Mouse (Mus musculus) macrophage (primary cell): Measurements from ENCODE around the gene Glis3. TPM values are rescaled to one million over a fixed set of nuclear protein-coding genes. Genes with fewer than 3 reads are reported as not detected.

Source experiments
- H3K27ac ChIP-seq: fragments of 350-480 bp; formaldehyde crosslinking; 2 replicates; pipeline ENCODE4 v1.9.0; 2021
- H3K36me3 ChIP-seq: fragments of 350-480 bp; formaldehyde crosslinking; 2 replicates; pipeline ENCODE4 v1.9.0; 2021; ENCODE audit errors: inconsistent target
- H3K4me3 ChIP-seq: fragments of 350-480 bp; formaldehyde crosslinking; 2 replicates; pipeline ENCODE4 v1.9.0; 2021; ENCODE audit errors: inconsistent target
- H3K79me2 ChIP-seq: fragments of 350-480 bp; formaldehyde crosslinking; 2 replicates; pipeline ENCODE4 v1.9.0; 2021; ENCODE audit errors: inconsistent target
- whole genome bisulfite sequencing: methylation state at CpG from one replicate; pipeline ENCODE4 v1.1.7; 2026; ENCODE audit warnings: inconsistent platforms; ENCODE audit not compliant: missing documents; 5-methylcytosine and 5-hydroxymethylcytosine counted together
- polyA plus RNA-seq: library from polyadenylated mRNA; stranded (reverse); fragments of 250-400 nt; gene quantifications from 3 replicates; pipeline ENCODE4 v1.2.4, GENCODE M21; 2018; ENCODE audit warnings: inconsistent platforms

Gene Glis3
- polyA plus RNA-seq, 1 experiment from 2014 or later: 2.5 TPM

DNA sequence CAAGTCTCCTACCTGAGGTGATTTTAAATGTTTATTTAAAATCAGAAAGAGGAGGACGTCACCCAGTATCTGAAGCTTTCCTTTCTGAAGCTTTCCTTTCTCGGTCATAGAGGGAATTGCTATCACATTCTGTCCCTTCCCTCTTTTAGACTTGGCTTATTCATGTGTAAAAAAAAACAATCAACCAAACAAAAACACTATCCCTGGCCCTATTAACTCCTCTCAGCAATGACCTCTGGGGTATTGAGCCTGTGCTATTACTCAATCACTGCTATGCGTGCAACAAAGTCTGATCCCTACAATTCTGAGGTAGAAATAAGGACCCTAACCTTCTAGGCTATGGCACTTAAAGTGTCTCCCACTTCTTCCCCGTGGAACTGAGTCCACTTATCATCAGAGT is 311.7 kb downstream of the Glis3 start:
- no peaks in the 10 kb centered on the region for H3K79me2 ChIP-seq
- no peak overlapping the region for H3K4me3 ChIP-seq
- 74% methylated on average over 4 of the region's 4 CpGs for WGBS
- H3K27ac ChIP-seq: no peak overlapping the region
- H3K36me3 ChIP-seq: no peaks in the 10 kb centered on the region

DNA sequence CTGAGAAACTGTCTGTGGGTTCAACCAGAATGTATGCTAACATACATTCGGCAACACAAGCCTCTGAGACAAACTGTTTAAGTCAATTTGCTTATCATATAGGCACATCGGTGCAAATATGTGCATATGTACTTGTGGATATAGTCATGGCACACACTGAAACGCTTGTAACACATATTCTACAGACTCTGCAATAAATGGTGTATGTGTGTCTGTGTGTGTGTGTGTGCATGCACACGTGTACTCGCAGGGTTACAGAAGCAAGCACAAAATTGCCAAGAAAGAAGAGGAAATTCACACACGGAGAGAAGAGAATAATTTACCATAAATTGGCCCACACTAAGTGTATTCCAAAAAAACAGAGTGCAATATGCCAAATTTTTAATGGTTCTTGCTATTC is 312.6 kb downstream of the Glis3 start:
- no peaks in the 10 kb centered on the region for H3K36me3 ChIP-seq
- H3K4me3 ChIP-seq: no peak overlapping the region
- H3K27ac ChIP-seq: no peak overlapping the region
- no peaks in the 10 kb centered on the region for H3K79me2 ChIP-seq
- WGBS: 95% methylated on average over 6 of the region's 6 CpGs

DNA sequence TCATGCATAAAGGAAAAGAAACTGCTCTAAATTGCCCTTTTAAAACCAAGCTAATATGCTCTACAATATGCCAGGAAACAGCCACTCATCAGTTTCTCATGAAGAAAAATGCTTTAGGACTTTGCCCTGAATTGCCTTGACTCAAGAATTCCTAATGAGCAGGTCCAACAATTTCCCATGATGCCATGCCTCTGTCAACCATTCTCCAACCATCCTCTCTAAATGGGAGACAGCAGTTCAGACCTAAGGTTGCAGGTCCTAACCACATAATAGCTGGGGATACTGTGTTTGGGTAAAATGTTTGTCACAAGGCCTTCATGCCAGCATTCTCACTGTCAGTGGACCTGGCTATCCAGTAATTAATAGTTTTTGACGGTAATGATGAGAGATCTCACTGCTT is 313.1 kb downstream of the Glis3 start:
- H3K27ac ChIP-seq: no peak overlapping the region

DNA sequence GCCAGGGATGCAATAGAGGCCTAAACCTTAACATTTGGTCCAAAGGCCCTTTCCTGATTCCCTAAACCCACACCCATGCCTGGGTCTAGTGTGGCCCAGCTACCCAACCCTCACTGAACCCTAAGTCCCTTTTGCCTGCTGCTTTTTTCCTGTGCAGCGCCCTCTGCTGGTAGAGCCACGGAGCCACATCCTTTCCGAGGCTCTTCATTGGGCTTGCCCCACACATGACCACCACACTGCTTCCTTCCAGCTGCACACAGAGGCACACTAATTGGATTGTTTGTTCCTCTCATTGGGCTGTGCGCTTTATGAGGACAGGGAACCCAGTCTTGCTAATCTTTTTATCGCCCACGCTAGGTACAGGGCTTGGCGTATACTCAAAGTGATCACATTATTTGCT is 314.0 kb downstream of the Glis3 start:
- Histone ChIP-seq H3K79me2 (no peaks in the 10 kb centered on the region), H3K4me3 (no peak overlapping the region), H3K36me3 (no peaks in the 10 kb centered on the region), H3K27ac (no peak overlapping the region)
- 70% methylated on average over 7 of the region's 7 CpGs for WGBS

More for the DNA sequence above, 313.1 kb downstream of the Glis3 start:
- Histone ChIP-seq H3K36me3 (no peaks in the 10 kb centered on the region), H3K4me3 (no peak overlapping the region), H3K79me2 (no peaks in the 10 kb centered on the region)
- WGBS: 100% methylated on average over 1 of the region's 1 CpGs

GRCm38 (mm10) chr19:28360884-28361283 is 319.0 kb downstream of the Glis3 start:
- 86% methylated on average over 4 of the region's 4 CpGs for WGBS
- no peaks in the 10 kb centered on the region for H3K36me3 ChIP-seq
- no peaks in the 10 kb centered on the region for H3K79me2 ChIP-seq
- no peak overlapping the region for H3K27ac ChIP-seq
- no peak overlapping the region for H3K4me3 ChIP-seq

DNA sequence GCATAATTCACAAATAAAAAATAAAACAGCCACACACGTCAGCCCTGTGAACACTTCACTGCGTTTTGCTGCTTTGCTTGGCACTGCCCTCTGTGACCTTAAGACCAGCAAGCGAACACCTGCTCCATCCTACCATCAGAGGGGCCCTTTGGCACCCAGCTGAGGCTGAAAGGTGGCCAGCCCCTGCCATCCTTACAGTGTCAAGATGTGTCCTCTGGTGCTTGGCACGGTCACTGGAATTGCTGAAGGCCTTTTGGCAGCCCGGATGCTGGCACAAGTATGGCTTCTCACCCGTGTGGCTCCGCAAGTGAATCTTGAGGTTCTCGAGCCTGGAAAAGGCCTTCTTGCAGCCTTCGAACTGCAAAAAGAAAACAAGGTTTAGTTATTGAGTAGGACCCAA is 322.3 kb downstream of the Glis3 start:
- WGBS: 90% methylated on average over 9 of the region's 9 CpGs
- Histone ChIP-seq H3K4me3 (no peak overlapping the region), H3K36me3 (no peaks in the 10 kb centered on the region), H3K27ac (no peak overlapping the region), H3K79me2 (no peaks in the 10 kb centered on the region)

DNA sequence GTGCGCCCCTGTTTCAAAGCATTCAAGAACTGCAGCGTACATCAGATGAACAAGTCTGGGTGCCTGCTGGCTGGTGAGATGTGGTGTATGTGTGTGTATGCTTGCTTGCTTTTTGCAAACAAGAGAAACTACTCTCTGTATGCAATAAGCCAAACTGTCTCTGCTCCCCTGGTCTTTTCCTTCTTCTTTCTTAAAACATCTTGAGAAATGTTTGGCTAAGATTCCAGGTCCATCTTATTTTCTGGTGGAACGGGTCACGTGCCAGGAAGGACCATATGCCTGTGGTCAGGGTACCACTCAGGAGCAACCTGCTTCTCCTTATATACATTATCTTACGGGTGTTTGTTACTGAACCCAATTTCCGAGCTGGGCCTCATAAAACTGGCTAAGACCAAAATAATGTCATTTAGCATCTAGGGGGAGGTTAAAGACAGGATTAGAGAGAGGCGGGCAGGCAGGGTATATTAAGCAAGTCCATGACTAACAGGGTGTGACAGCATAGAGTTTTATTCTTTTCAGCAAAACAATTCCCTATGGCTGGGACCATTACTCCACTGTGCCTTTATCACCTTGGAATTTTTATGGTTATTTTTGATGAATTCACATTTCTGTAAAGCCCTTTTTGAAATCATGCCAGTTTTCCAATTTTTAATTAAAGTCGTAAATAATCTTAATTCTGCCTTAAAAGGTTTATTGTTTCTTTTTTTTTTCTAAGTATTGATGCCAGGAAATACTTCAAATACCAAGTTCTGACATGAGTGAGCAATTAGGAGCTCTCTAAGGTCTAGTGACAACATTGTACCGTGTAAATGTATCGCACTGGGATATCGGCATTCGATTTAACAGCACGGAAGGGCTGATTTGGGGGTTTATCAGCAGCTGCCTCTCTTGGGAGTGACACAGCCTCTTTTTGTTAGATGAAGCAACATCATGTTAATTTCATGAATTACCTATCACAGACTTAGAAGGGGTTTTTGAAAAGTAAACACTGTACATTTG is 328.5 kb downstream of the Glis3 start:
- Histone ChIP-seq H3K4me3 (no peak overlapping the region), H3K36me3 (no peaks in the 10 kb centered on the region), H3K27ac (no peak overlapping the region), H3K79me2 (no peaks in the 10 kb centered on the region)
- WGBS: 94% methylated on average over 13 of the region's 13 CpGs

- H3K4me3 ChIP-seq: no peak overlapping the region
- no peaks in the 10 kb centered on the region for H3K79me2 ChIP-seq
- WGBS: 92% methylated on average over 13 of the region's 13 CpGs
- H3K36me3 ChIP-seq: no peaks in the 10 kb centered on the region
- no peak overlapping the region for H3K27ac ChIP-seq
Observed at GRCm38 (mm10) chr19:28347080-28347825, 332.6 kb downstream of the Glis3 start.

GRCm38 (mm10) chr19:28343640-28344039 is 336.2 kb downstream of the Glis3 start:
- Histone ChIP-seq H3K27ac (no peak overlapping the region), H3K4me3 (no peak overlapping the region), H3K36me3 (no peaks in the 10 kb centered on the region), H3K79me2 (no peaks in the 10 kb centered on the region)
- 91% methylated on average over 7 of the region's 7 CpGs for WGBS

- 90% methylated on average over 3 of the region's 3 CpGs for WGBS
- no peak overlapping the region for H3K27ac ChIP-seq
- H3K79me2 ChIP-seq: no peaks in the 10 kb centered on the region
- no peaks in the 10 kb centered on the region for H3K36me3 ChIP-seq
- H3K4me3 ChIP-seq: no peak overlapping the region
Observed at GRCm38 (mm10) chr19:28337574-28337973, 342.3 kb downstream of the Glis3 start.

DNA sequence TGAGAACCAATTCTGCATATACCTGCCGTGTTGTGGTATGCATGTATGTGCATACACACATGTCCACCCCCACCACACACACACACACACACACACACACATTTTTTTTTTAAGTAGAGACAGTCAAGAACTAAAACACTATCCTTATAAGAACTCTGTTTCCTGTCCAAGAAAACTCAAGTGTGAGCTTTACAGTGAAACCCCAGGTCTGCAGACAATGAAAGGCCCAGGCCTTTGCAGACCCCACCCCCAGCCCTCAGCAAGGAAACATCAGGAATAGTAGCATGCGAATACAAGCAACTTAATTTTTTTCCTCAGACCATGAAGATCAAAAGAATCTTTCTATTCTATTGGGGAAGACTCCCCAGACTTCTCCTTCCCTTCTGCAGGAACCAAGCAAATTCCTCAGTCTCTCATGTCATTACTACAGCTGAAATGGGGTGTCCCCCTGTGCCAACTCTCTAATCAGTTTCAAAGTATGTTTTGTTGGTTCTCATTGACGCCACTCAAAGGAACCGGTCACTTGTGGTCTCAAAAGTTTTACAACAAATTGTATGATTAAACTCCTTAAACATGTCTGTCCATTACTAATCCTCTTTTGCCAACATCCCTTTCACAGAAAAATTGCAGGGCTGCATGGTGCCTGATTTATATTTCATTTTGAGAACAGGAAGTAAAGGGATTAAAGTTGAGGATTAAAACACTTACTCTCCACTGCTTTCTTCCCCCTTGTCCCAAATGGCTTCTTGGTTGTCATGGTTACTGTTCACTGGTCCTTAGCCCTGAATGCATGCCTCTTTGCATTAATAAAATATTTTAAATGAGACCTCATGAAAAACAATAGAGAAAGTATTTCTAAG is 343.0 kb downstream of the Glis3 start:
- Histone ChIP-seq H3K36me3 (no peaks in the 10 kb centered on the region), H3K27ac (no peak overlapping the region), H3K4me3 (no peak overlapping the region), H3K79me2 (no peaks in the 10 kb centered on the region)
- 97% methylated on average over 4 of the region's 4 CpGs for WGBS

GRCm38 (mm10) chr19:28335890-28336289 is 344.0 kb downstream of the Glis3 start:
- Histone ChIP-seq H3K79me2 (no peaks in the 10 kb centered on the region), H3K36me3 (no peaks in the 10 kb centered on the region), H3K27ac (no peak overlapping the region), H3K4me3 (no peak overlapping the region)
- 91% methylated on average over 7 of the region's 8 CpGs for WGBS

DNA sequence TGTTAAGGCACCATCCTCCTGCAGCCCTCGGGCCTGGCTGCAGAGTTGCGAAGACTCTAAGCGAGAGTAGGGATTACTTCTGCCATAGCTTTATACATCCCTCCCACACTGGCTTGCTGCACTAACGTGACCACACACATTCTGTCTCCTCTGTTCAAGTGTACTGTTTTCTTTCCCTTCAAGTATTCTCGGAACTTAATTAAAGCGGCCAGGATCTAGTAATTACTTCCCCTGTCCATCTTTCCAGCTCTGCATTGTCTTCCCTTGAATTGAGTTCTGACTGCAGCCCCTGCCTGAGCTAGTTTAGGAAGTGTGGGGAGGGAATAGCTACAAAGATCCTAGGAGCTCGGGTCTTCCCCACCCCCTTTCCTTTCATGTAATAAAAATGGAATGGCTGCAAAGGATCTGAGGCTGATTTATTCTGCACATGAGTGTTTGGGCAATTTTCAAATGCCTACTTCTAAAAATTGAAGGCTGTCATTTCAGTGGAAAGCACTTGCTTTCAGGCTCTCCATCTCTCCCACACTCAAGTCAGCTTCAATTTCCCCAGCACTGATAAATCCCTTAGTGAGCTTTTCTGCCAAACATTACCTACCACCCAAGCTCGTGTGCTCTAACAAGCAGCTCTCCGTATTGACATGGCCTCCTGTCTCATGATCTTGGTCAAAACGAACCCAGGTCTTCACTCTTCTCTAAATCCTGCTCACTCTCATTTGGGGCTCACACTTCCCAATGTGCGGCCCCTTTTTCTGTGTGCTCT is 346.7 kb downstream of the Glis3 start:
- H3K36me3 ChIP-seq: no peaks in the 10 kb centered on the region
- no peak overlapping the region for H3K4me3 ChIP-seq
- no peak overlapping the region for H3K27ac ChIP-seq
- WGBS: 88% methylated on average over 11 of the region's 11 CpGs
- H3K79me2 ChIP-seq: no peaks in the 10 kb centered on the region
